Mouse (Mus musculus) spleen, postnatal 0 days (tissue): ENCODE results near the gene Zc3hc1. TPM values are rescaled to one million over a fixed set of nuclear protein-coding genes. Genes with fewer than 3 reads are reported as not detected.

Source experiments
- polyA plus RNA-seq: library from polyadenylated mRNA; unstranded; fragments of >200 nt; fragmentation: Nextera tagmentation; extraction: Ambion mirVana; gene quantifications from 2 replicates; pipeline ENCODE4 v1.2.1, GENCODE M21; 2015

The Zc3hc1 gene
- 27.1 and 29.1 TPM in 2 replicates for polyA plus RNA-seq

GRCm38 (mm10) chr6:30390714-30391697 lies at the start of gene Zc3hc1:
Gene Zc3hc1, minus strand, starts transcription at chr6:30391028.

DNA sequence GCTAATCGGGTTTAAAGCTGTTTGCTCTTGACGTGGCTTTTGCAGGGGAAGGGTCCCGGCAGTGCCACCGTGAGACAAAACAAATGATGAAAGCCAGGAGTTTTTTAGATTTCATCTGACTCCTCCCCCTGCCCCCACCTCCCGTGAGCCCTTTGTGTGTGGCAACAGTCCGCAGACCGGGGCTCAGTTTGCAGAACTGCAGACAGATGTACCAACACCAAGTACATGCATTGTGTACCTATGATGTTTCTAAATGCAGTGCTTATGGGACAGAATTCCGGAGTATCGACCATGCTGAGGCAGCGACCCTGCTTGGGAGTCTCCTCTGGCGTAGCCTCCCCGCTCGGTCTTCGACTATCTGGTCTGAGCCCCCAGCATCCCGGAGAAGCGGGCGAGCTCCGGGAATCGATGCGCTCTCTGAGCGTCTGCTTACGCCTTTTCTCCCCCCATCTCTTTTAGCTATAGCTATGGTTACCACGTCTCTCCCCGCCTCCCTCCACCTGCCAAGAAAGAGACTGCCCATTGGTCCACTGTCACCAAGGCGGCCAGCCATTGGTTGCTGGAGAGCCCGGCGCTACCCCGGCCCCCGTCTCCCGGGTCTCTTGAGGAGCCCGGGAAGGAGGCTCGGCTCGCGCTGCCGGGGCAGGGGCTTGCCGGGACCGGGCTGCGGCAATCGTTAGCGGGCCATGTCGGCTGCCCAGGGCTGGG lies 10.6 kb upstream of the Zc3hc1 start, which contains the start of gene Klhdc10:
TSS of gene Klhdc10 (plus strand) at position 561 of the 708 bp plus-strand sequence.

Other genes with a start within 250 kb of the Zc3hc1 start
- gene Ube2h, start 86.5 kb downstream of the Zc3hc1 start, polyA plus RNA-seq: 31.6 and 36.8 TPM in 2 replicates
- 6.5 and 7.0 TPM in 2 replicates for gene Klhdc10, start 10.8 kb upstream of the Zc3hc1 start, polyA plus RNA-seq
- 22.9 and 26.3 TPM in 2 replicates for gene Tmem209, start 118.8 kb upstream of the Zc3hc1 start, polyA plus RNA-seq
- 0.26 TPM in 1 of 2 replicates, not detected in the other for gene Ssmem1, start 118.8 kb upstream of the Zc3hc1 start, polyA plus RNA-seq
- 5.7 and 16.5 TPM in 2 replicates for gene Cpa2, start 150.6 kb upstream of the Zc3hc1 start, polyA plus RNA-seq
- gene Cpa4, start 177.3 kb upstream of the Zc3hc1 start, polyA plus RNA-seq: 0.04 TPM in 1 of 2 replicates, not detected in the other
- gene Cpa5, start 220.0 kb upstream of the Zc3hc1 start, polyA plus RNA-seq: not detected in 2 replicates
- 5.4 and 22.8 TPM in 2 replicates for gene Cpa1, start 248.2 kb upstream of the Zc3hc1 start, polyA plus RNA-seq